Mouse (Mus musculus): ENCODE data around the gene Setd1b. TPM values are rescaled to one million over a fixed set of nuclear protein-coding genes. Genes with fewer than 3 reads are reported as not detected.

Gene Setd1b
- total and polyA plus RNA-seq, 3 experiments: 3.0 to 23.5 TPM; not detected in 1

- H3K4me3 ChIP-seq (ENCODE audit: control insufficient read depth in 1 of 2, insufficient read depth in 1 of 2, low read depth in 2 of 2, low read length in 2 of 2): peak overlapping the region; percentile 10 to 40; a peak in 3 of 4 replicates
- no peaks in the 10 kb centered on the region for H3K79me2 ChIP-seq (ENCODE audit: control insufficient read depth, insufficient read depth, low read length, poor library complexity)
- no peaks in the 10 kb centered on the region for H3K27me3 ChIP-seq (ENCODE audit: control insufficient read depth in 1 of 2, insufficient read depth in 2 of 2, low read length in 2 of 2)
- peak overlapping the region; percentile 58 for H3K9ac ChIP-seq (ENCODE audit: control insufficient read depth, low read depth, low read length, poor library complexity, severe bottlenecking)
- 0 out of 2 replicates have a peak, but pooled peaks have one; percentile 43 for TF ChIP-seq HCFC1 (IDR thresholded peaks at IDR 0.05; ENCODE audit: low read depth, low read length)
- peak; percentile 60; the same call in 1 of the 2 replicates for TF ChIP-seq SIN3A (IDR thresholded peaks at IDR 0.05; ENCODE audit: low read length)
- TF ChIP-seq ETS1 (IDR thresholded peaks at IDR 0.05; ENCODE audit: low read depth, low read length): 0 out of 2 replicates have a peak, but pooled peaks have one; percentile 40
- no peak for TF ChIP-seq BHLHE40 (IDR thresholded peaks at IDR 0.05; ENCODE audit: borderline replicate concordance, low read depth, low read length)
- no peak for TF ChIP-seq E2F4 (IDR thresholded peaks at IDR 0.05; ENCODE audit: borderline replicate concordance, low read depth, low read length)
- TF ChIP-seq MYC (IDR thresholded peaks at IDR 0.05; ENCODE audit: low read depth, low read length): no peak
- peak; percentile 30 to 67; a peak in 2 of 4 replicates for TF ChIP-seq POLR2A (IDR thresholded peaks at IDR 0.05; ENCODE audit: control insufficient read depth in 1 of 2, insufficient read depth in 1 of 2, low read depth in 1 of 2, low read length in 2 of 2, poor library complexity in 1 of 2)
- peak; percentile 16; the same call in 1 of the 2 replicates for TF ChIP-seq SMC3 (IDR thresholded peaks at IDR 0.05; ENCODE audit: low read depth, low read length)
- TF ChIP-seq MXI1 (IDR thresholded peaks at IDR 0.05; ENCODE audit: low read depth, low read length): peak; percentile 22
- TF ChIP-seq GATA1 (IDR thresholded peaks at IDR 0.05; ENCODE audit: low read depth, low read length): peak; percentile 33; the same call in 1 of the 2 replicates
- peak; percentile 57 for TF ChIP-seq NELFE (IDR thresholded peaks at IDR 0.05; ENCODE audit: low read depth, low read length)
- TF ChIP-seq MAZ (IDR thresholded peaks at IDR 0.05; ENCODE audit: low read depth, low read length): 0 out of 2 replicates have a peak, but pooled peaks have one; percentile 55
- peak; percentile 50; the same call in 1 of the 2 replicates for TF ChIP-seq TBP (IDR thresholded peaks at IDR 0.05; ENCODE audit: low read depth, low read length)
- peak; percentile 98 for TF ChIP-seq JUND (IDR thresholded peaks at IDR 0.05; ENCODE audit: low read depth, low read length)
- H3K36me3 ChIP-seq (ENCODE audit: control insufficient read depth in 1 of 2, insufficient read depth in 2 of 2, low read length in 2 of 2): peaks cover 0 to 37% of the 10 kb centered on the region in 2 experiments; a peak in 2 of 4 replicates
- H3K9me3 ChIP-seq (replicated peaks; ENCODE audit: insufficient read depth, low read length): no peaks in the 10 kb centered on the region
- H3K27ac ChIP-seq (ENCODE audit: control insufficient read depth, low read depth, low read length): peak overlapping the region; percentile 42
- peak; percentile 84 for DNase-seq (ENCODE audit: low read depth, low spot score)
- peaks cover 17 to 48% of the 10 kb centered on the region in 2 experiments for H3K4me1 ChIP-seq (ENCODE audit: control insufficient read depth in 1 of 2, insufficient read depth in 2 of 2, low read length in 2 of 2)
Observed at GRCm38 (mm10) chr5:123125638-123126406, 16.2 kb upstream of the Setd1b start.

- peaks cover 0 to 37% of the 10 kb centered on the region in 2 experiments; a peak in 2 of 4 replicates for H3K36me3 ChIP-seq (ENCODE audit: control insufficient read depth in 1 of 2, insufficient read depth in 2 of 2, low read length in 2 of 2)
- no peaks in the 10 kb centered on the region for H3K9me3 ChIP-seq (replicated peaks; ENCODE audit: insufficient read depth, low read length)
- TF ChIP-seq USF1 (IDR thresholded peaks at IDR 0.05; ENCODE audit: low read depth, low read length): no peak
- peak; percentile 52 for TF ChIP-seq GATA1 (IDR thresholded peaks at IDR 0.05; ENCODE audit: low read depth, low read length)
- TF ChIP-seq ZMIZ1 (IDR thresholded peaks at IDR 0.05; ENCODE audit: low read depth, low read length): no peak
- no peak for TF ChIP-seq ZC3H11A (IDR thresholded peaks at IDR 0.05; ENCODE audit: low read depth, low read length)
- TF ChIP-seq GABPA (IDR thresholded peaks at IDR 0.05; ENCODE audit: low read depth, low read length): no peak
- TF ChIP-seq RCOR1 (IDR thresholded peaks at IDR 0.05; ENCODE audit: low read depth, low read length): no peak
- TF ChIP-seq ZKSCAN1 (IDR thresholded peaks at IDR 0.05; ENCODE audit: low read depth, low read length): no peak
- 0 out of 2 replicates have a peak, but pooled peaks have one; percentile 24 for TF ChIP-seq ETS1 (IDR thresholded peaks at IDR 0.05; ENCODE audit: low read depth, low read length)
- no peak for TF ChIP-seq MAFK (IDR thresholded peaks at IDR 0.05; ENCODE audit: borderline replicate concordance, low read depth, low read length)
- TF ChIP-seq POLR2AphosphoS5 (IDR thresholded peaks at IDR 0.05; ENCODE audit: borderline replicate concordance, low read depth, low read length): no peak
- no peak for TF ChIP-seq CTCF (IDR thresholded peaks at IDR 0.05 in 2 of 3, conservative IDR thresholded peaks at IDR 0.05 in 1 of 3; ENCODE audit: control insufficient read depth in 1 of 3, insufficient read depth in 1 of 3, low read depth in 2 of 3, low read length in 3 of 3, poor library complexity in 1 of 3, severe bottlenecking in 1 of 3)
- no peak overlapping the region for H3K4me3 ChIP-seq (ENCODE audit: control insufficient read depth in 1 of 2, insufficient read depth in 1 of 2, low read depth in 2 of 2, low read length in 2 of 2)
- H3K27ac ChIP-seq (ENCODE audit: control insufficient read depth, low read depth, low read length): peak overlapping the region; percentile 6; the same call in 1 of the 2 replicates
- no peaks in the 10 kb centered on the region for H3K79me2 ChIP-seq (ENCODE audit: control insufficient read depth, insufficient read depth, low read length, poor library complexity)
- H3K4me1 ChIP-seq (ENCODE audit: control insufficient read depth in 1 of 2, insufficient read depth in 2 of 2, low read length in 2 of 2): peaks cover 17 to 52% of the 10 kb centered on the region in 2 experiments
- H3K9ac ChIP-seq (ENCODE audit: control insufficient read depth, low read depth, low read length, poor library complexity, severe bottlenecking): no peak overlapping the region
- no peaks in the 10 kb centered on the region for H3K27me3 ChIP-seq (ENCODE audit: control insufficient read depth in 1 of 2, insufficient read depth in 2 of 2, low read length in 2 of 2)
- no peak for DNase-seq (ENCODE audit: low read depth, low spot score)
Observed at GRCm38 (mm10) chr5:123127031-123127430, 15.0 kb upstream of the Setd1b start.

All from MEL (cell line).